Mouse (Mus musculus): Measurements from ENCODE around the gene Lsp1.

Lsp1 gene

DNA sequence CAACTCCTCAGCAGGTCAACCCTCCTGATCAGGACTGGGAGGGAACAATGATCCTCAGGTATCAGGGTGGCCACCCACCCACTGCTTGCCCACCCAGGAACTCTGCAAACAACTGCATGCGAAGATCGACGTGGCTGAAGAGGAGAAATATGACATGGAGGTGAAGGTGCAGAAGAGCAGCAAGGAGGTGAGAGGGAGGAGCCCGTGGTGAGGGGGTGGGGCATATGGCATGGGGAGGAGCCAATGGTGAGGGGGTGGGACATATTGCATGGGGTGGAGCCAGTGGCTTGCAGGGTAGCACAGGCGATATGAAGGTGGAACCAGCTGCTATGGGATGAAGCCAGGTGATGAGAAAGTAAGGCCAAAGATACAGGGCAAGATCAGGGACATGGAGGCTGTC is 17.1 kb upstream of the Lsp1 start:
- intact Hi-C loops (cut with DNase I): no loop called here

DNA sequence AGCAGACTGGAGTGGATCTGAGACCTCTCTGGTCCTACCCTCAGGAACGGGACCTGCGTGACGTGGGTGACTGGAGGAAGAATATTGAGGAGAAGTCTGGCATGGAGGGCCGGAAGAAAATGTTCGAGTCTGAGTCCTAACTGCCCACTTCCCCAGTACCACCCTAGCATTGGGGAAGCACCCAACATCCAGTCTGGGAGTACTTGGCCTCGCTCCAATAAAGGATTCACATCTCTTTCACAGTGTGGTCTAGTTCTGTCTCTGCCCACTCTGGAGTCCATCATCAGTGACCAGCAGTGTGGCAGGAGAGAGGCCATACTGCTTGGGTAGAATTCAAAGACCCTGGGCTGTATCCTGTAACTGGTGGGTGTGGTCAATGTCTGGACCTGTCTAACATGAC is 16.4 kb upstream of the Lsp1 start:
- intact Hi-C loops (cut with DNase I): no loop called here

DNA sequence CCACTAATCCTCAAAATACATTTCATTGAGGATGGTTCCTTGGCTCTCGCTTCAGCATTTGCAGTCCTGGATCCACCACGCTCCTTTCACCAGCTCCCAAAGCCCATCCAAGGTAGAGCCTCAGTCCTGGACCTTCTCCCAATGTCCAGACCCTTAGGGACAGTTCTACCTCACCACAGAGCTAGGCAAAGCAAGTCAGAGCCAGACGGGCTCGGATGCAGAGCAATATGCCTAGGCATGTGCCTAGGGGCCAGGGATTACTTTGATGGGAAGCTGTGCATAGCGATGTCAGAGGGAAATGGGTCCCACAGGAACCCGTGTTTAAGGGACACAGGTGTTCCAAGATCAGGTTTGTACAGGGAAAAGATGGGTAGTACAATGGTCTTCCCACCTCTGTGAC is 15.3 kb upstream of the Lsp1 start:
- intact Hi-C loops (cut with DNase I): no loop called here

DNA sequence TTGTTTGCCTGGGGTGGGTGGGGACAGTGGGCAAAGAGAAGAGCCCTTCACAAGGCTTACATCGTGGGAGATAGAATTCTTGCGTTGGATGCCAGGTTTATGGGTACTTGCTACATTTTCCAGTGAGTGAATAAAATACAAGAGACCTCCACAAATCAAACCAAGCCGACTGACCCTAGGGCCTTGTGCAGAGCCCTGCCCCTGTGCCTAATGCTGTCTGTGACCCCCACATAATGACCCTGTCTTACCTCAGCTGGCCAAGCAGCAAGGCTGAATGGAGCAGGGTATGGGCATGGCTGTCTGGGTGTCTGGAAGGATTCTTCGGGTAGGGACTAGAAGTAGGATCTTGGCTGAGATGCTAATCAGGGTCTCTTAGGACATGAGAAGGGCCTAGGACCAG is 14.3 kb upstream of the Lsp1 start:
- intact Hi-C loops (cut with DNase I): no loop called here

GRCm38 (mm10) chr7:142449038-142449617 is 11.5 kb upstream of the Lsp1 start:
- intact Hi-C loops (cut with DNase I): no loop called here

DNA sequence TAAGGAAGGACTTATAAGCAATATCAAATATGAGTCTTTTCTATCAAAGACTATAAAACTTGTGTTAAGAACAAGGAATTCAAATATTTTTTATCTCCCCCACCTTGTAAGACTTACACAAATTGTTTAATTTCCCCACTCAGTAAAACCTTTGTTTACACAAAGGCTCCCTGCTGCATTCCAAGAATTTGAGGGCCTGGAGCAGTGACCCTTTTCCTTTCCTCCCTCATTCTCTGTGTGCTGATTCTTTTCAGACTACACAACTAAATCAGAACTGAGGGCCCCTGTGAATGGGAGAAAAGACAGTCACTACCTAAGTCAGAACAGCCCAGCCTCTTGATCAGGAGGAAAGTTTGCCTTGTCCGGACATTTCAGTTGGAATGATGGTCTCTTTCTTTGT is 5.9 kb upstream of the Lsp1 start:
- intact Hi-C loops (cut with DNase I): no loop called here

DNA sequence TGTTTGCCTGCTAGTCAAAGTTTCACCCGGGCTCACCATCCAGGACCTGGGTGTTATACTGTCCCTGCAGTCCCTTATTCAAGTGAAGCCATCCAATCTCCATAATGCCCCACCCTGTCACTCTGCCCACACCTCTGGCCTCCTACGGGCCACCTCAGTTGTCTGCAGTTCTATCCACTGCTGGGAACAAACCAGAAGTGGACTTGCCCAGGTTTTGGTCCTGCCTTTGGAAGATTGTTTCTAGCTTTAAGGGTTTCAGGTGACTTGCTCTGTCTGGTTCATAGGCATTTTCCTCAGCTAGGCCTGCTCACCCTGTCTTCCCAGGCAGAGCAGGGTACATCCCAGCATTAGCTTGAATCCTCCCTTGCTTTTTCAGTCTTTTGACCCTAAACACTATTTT is 5.4 kb upstream of the Lsp1 start:
- intact Hi-C loops (cut with DNase I): no loop called here

GRCm38 (mm10) chr7:142456806-142457205 is 3.8 kb upstream of the Lsp1 start:
- intact Hi-C loops (cut with DNase I): no loop called here

DNA sequence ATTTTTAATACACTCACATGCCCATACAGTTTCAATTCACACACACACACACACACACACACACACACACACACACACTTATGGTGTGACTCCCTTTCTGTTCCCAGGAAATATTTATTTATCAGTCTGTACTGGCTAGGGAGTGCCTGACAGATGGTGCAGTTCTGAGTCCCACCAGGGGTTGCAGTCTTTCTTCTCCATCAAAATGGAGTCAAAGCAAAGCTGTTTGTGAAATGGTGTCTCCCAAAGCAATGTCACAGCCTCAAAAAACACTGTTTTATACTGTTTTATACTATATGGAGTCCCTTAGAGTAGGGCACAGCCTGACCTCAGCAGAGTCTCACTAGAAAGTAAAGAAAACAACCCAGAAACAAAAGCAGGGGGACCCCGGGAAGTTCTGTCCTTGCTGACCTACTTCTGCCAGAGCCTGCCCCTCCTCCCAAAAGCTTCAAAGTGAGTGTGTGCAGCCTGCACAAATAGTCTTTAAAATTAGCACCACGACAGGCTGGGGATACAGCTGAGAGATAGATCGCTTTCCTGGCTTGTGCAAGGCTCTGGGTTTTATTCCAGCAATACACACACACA is 3.3 kb upstream of the Lsp1 start:
- intact Hi-C loops (cut with DNase I): no loop called here

DNA sequence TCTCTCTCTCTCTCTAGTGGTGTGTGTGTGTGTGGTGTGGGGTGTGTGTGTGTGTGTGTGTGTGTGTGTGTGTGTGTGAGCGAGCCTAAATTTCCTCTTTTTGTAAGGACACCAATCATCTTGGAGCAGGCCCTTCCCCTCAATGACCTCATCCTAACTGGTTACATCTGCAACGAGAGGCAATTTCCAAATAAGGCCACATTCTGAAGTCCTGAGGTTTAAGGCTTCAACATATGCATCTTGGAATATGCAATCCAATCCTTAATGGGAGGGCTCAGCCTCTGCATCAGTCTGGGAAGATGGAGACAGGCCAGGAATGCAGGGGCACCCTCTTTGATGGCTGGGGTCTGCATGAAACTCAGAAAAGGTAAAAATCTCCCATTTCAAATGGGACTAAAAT is 2.6 kb upstream of the Lsp1 start:
- intact Hi-C loops (cut with DNase I): no loop called here

GRCm38 (mm10) chr7:142458676-142459298 is 1.8 kb upstream of the Lsp1 start:
- intact Hi-C loops (cut with DNase I): no loop called here

- intact Hi-C loops (cut with DNase I): no loop called here
Measured at GRCm38 (mm10) chr7:142459299-142459691, 1.3 kb upstream of the Lsp1 start.

GRCm38 (mm10) chr7:142461446-142461845 is 837 bp downstream of the Lsp1 start:
- intact Hi-C loops (cut with DNase I): no loop called here

DNA sequence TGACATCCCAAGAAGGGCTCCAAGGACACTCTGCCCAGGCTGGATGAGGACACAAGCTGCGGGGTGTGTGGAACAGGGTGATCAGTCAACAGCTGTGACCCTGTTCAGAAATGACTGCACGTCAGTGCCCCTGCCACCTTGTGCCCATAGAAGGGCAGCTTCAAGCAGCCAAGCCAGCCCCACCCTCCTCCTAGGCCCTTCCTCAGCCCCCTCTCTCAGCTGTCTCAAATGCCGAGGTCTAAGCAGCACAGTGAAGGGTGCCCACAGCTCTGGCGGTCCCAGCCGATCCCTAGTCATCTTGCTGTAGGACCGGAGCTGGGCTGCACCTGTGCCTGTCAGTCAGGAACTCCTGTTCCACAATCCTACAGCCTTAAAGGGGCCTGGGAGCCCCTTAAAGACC is 1.6 kb downstream of the Lsp1 start:
- intact Hi-C loops (cut with DNase I): no loop called here

DNA sequence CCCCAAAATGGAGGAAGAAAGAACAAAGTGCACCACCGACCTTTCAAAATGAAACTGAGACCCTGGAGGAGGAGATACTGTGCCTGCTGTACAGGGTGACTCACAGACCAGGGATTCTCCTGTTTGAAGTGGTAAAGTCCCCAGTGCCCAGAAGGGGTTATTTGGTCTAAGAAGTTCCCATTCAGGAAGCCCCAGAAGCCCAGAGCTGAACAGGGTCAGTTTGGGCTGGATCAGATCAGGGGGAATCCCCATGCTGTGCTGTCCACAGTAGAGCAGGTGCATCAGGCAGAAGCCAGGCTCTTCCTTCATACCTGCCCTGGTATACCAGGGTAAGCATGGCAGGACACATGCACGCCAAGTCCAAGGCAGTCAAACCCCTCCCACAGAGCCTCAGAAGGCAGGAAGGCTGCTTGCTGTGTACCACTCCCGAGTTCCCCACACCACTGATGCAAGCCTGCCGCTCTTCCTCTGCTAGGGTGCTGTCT is 2.0 kb downstream of the Lsp1 start:
- intact Hi-C loops (cut with DNase I): no loop called here

DNA sequence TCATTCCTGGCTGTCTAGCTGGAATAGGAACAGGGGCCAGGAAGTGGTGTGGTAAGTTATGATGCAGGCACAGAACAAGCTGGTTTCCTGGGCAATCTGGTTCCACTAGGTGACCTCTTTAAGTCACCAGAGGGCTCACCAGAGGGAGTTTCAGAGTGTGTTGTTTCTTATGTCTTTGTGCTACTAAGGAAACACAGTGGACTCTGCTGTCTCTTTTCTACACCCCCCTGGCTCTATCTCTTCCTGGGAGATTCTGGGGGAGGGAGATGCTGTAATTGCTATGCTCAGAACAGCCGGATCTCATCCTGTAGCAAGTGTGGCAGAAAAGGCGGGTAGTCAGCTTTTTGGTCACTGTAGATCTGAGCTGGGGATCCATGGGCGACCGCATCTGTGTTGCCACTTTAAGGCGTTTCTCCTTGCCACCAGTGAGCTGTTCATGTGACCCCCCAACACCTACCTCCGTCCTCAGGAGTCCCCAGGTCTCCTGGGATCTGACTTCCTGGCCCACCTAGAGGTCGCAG is 9.6 kb downstream of the Lsp1 start:
- intact Hi-C loops (cut with DNase I): no loop called here

DNA sequence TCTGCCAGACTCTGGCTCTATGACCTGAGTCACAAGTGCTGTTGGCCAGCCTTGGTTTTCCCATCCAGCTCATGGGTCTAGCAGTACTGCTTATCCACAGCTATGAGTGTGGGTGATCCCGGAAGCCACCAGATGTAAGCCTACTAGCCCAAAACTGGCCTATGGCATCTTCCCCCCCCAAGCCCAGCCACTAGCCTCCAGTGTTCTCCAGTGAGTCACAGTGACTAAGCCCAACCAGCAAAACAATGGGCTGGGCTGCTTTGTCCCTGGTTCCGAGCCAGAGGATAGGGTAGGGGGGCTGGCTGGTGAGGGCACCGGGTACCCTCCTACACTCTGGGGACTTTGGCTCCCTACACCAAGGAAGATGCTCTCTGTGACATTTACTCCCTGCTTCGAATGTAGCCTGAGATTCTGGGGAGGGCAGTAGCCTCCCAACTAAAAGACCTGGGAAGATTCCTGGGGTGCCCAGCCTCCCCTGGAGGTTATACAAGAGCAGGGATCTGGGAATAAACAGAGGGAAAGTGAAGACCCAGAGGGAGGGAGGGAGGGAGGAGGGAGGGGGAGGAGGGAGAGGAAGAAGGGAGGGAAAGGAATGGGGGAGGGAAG is 10.3 kb downstream of the Lsp1 start:
- intact Hi-C loops (cut with DNase I): no loop called here

DNA sequence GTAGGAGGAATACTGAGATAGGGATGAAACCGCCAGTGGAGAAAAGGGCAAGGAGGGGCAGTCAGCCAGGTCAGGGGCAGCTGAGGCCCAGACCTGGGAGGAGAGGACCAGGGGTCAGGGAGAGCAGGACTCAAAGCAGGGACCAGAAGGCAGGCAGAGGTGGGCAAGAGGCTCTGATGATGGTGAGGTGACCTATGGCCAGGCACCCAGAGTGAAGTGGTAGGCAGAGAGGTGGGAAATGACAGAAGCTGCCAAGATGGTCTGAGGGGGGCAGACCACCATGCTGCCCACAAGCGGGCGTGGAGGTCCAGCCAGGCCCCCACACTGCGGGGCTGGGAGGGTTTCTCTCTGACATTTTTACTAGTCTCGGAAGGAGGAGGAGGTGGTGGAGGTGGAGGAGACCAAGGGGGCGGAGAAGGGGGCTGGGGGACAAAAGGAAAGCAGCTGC is 10.8 kb downstream of the Lsp1 start:
- intact Hi-C loops (cut with DNase I): no loop called here

DNA sequence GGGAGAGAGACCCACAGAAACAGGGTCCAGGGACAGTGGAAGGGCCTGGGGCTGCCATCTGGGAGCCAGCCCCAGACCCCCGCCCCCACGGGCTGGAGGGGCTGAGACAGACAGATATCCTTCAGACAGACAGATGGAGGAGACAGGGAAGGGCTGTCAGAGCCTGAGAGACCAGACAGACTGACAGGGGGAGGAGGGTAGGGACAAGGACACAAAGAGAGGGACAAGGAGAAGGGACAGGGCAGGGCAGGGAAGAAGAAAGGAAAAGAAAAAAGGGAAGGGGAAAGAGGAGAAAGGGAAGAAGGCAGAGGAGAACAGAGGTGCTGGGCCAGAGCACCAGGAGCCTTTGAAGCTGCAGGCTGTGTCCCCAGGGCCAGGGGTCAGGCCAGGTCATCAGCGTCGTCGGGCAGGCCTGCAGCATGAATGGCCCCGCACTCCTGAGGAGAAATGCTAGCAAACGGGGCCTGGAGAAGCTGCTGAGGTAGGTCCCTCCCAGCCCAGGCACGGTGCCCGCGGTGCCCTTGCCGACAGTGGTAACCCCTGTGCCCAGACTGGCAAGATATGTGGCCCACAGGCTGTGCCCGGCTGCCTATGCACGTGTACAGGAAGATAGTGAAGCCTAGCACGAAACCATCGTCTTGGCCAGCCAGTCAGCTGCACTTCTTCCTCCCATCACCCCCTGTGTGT is 11.4 kb downstream of the Lsp1 start:
- intact Hi-C loops (cut with DNase I): no loop called here

DNA sequence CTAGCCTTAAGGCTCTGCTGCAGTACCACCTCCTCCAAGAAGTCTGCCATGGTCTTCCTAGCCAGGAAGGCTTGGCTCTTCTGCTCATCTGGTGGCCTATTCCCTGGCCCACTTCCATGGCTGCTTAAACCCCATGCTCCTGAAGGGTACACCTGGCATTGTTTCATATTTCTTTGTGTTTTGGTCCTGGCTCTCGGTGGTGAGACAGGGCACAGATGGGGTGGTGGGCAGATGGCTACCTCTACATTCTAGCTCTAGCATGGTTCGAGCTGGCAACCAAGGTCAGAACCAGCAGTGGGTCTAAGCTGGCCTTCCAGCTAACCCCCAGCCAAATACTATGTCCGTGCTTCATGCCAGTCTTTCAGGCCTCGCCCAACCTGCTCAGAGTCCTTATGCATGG is 12.3 kb downstream of the Lsp1 start:
- intact Hi-C loops (cut with DNase I): no loop called here

DNA sequence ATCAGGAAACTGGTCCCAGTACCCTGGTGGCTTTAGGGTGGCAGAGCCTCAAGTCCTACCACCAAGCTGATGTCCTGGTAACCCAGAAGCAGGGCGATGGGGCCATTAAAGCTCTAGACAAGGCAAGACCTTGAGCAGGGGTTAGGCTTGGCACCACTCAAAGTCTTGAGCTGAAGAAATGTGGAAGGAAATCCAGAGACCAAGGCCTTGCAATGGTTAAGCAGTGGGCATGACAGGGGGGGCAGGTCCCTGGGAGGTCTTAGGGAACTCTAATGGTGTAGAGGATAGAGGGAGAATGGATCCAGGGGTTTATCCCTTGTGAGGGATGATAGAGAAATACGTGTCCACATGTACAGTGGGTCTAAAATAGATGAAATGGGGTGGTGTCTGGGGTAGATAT is 12.9 kb downstream of the Lsp1 start:
- intact Hi-C loops (cut with DNase I): no loop called here

GRCm38 (mm10) chr7:142474799-142475198 is 14.2 kb downstream of the Lsp1 start:
- intact Hi-C loops (cut with DNase I): loop anchor here (5.0 kb wide), 1 partner anchor 198 kb away; no protein-coding TSS in a partner anchor
